Comparison of ENCODE assay signal across 21 mouse cellular contexts in the genomic region with DNA sequence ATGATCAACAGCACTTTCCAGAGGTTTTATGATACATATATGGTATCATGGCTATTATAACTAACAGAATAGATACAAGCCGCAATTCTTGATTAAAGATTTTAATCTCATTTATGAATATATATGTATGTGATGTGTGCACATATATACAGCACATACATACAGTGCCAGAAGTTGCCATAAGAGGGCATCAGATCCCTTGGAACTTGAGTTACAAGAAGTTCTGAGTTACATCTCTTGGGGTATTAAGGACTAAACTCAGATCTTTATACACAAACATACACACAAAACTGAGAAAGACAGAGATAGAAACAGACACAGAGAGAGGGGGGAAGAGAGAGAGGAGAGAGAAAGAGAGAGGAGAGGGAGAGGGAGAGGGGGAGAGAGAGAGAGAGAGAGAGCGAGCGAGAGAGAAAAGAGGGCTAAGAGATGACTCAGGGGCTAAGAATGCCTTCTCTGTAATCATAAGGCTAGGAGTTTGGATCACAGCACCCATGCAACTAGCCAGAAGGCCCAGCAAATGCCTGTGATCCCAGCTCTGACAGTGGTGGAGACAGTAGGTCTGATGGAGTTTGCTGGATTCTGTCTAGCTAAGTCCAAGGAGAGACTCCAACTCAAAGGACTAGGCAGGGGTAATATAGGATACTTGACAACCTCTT. TPM values are rescaled to one million over a fixed set of nuclear protein-coding genes. Genes with fewer than 3 reads are reported as not detected.
DNase-seq lines count a peak whose midpoint lies in the region; ATAC-seq and TF ChIP-seq lines count a peak whose summit lies in the region.
"Had no signal": no experiment of that assay in that cellular context is flagged by ENCODE, and none has a peak within 500 bp of the region (broad histone marks: within the 10 kb centered on the region; RNA-seq: fewer than 3 reads in every experiment).

No protein-coding gene starts in this region.

- H3K27me3 ChIP-seq in forebrain, postnatal 0 days (ENCODE audit: insufficient read depth, low read length): no peaks in the 10 kb centered on the region
- H3K27me3 ChIP-seq in forebrain, embryonic 16.5 days (replicated peaks; ENCODE audit: control insufficient read depth, insufficient read depth, low read length): no peaks in the 10 kb centered on the region
- H3K27me3 ChIP-seq: embryonic facial prominence, embryonic 15.5 days; forebrain, embryonic 15.5 days; heart, embryonic 13.5 days; midbrain, embryonic 12.5 days had no signal

- no peak overlapping the region for H3K4me2 ChIP-seq in forebrain, postnatal 0 days (ENCODE audit: low read depth)
- H3K4me2 ChIP-seq in forebrain, embryonic 16.5 days (ENCODE audit: low read length): no peak overlapping the region
- H3K4me2 ChIP-seq: embryonic facial prominence, embryonic 15.5 days; forebrain, embryonic 15.5 days; heart, embryonic 13.5 days; liver, embryonic 11.5 days; midbrain, embryonic 12.5 days had no signal

- no peak for DNase-seq in forebrain, postnatal 0 days
- DNase-seq in left cerebral cortex, adult 2 months (ENCODE audit: extremely low spot score in 1 of 2, low spot score in 2 of 2): no peak
- no peak for DNase-seq in left cerebral cortex, postnatal 25 days (ENCODE audit: low spot score in 2 of 2)
- DNase-seq in 3T3-L1 (ENCODE audit: low read depth, low spot score): peak; percentile 73
- DNase-seq in NIH3T3 (ENCODE audit: low read depth): peak; percentile 64
- no peak for DNase-seq in right cerebral cortex, adult 2 months (ENCODE audit: low spot score in 2 of 2)
- DNase-seq in left cerebral cortex, postnatal 14 days (ENCODE audit: low spot score in 2 of 2): no peak
- DNase-seq: adrenal gland, adult 2 months; cerebellum, adult 2 months; gastrocnemius, postnatal 14 days; kidney, postnatal 14 days; left cerebral cortex, postnatal 4 days; lung, postnatal 4 days; right cerebral cortex, postnatal 25 days had no signal

- no peak overlapping the region for H3K4me3 ChIP-seq in forebrain, postnatal 0 days (ENCODE audit: low read depth, low read length)
- H3K4me3 ChIP-seq in forebrain, embryonic 16.5 days (replicated peaks; ENCODE audit: low read length): no peak overlapping the region
- H3K4me3 ChIP-seq in left cerebral cortex, adult 2 months: no peak overlapping the region
- H3K4me3 ChIP-seq: embryonic facial prominence, embryonic 15.5 days; forebrain, embryonic 15.5 days; heart, embryonic 13.5 days; midbrain, embryonic 12.5 days had no signal

- intact Hi-C loops in left cerebral cortex, adult 2 months (cut with DNase I): no loop called here
- intact Hi-C loops in left cerebral cortex, postnatal 25 days (cut with DNase I): no loop called here
- intact Hi-C loops in left cerebral cortex, postnatal 14 days (cut with DNase I): loop anchor here (5.0 kb wide), 1 partner anchor 51 kb away; no protein-coding TSS in a partner anchor

- H3K27ac ChIP-seq in forebrain, postnatal 0 days (ENCODE audit: low read depth, low read length): no peak overlapping the region
- H3K27ac ChIP-seq in forebrain, embryonic 16.5 days (ENCODE audit: low read length): no peak overlapping the region
- H3K27ac ChIP-seq in left cerebral cortex, adult 2 months: no peak overlapping the region
- H3K27ac ChIP-seq: embryonic facial prominence, embryonic 15.5 days; forebrain, embryonic 15.5 days; heart, embryonic 13.5 days; midbrain, embryonic 12.5 days had no signal

- no peaks in the 10 kb centered on the region for H3K9me3 ChIP-seq in forebrain, postnatal 0 days (ENCODE audit: low read length)
- no peaks in the 10 kb centered on the region for H3K9me3 ChIP-seq in forebrain, embryonic 16.5 days (ENCODE audit: control insufficient read depth, low read length)
- H3K9me3 ChIP-seq: embryonic facial prominence, embryonic 15.5 days; forebrain, embryonic 15.5 days; heart, embryonic 13.5 days; midbrain, embryonic 12.5 days had no signal

- ATAC-seq in forebrain, postnatal 0 days: no peak; the same call in 1 of the 2 replicates
- ATAC-seq in forebrain, embryonic 16.5 days: no peak
- ATAC-seq: forebrain, embryonic 15.5 days had no signal

- H3K9ac ChIP-seq in forebrain, postnatal 0 days: no peak overlapping the region
- no peak overlapping the region for H3K9ac ChIP-seq in forebrain, embryonic 16.5 days (replicated peaks; ENCODE audit: low read depth, low read length)
- H3K9ac ChIP-seq: embryonic facial prominence, embryonic 15.5 days; forebrain, embryonic 15.5 days; heart, embryonic 13.5 days; midbrain, embryonic 12.5 days had no signal

- 94% methylated on average over 3 of the region's 3 CpGs for WGBS in forebrain, postnatal 0 days
- WGBS in forebrain, embryonic 16.5 days: 98% methylated on average over 3 of the region's 3 CpGs

- peak; percentile 50 for TF ChIP-seq CTCF in forebrain, postnatal 0 days (IDR thresholded peaks at IDR 0.05; ENCODE audit: low read depth)
- peak; percentile 35 for TF ChIP-seq CTCF in left cerebral cortex, adult 2 months (IDR thresholded peaks at IDR 0.05)

- H3K36me3 ChIP-seq in forebrain, postnatal 0 days (ENCODE audit: insufficient read depth): peaks cover 81% of the 10 kb centered on the region
- peaks cover 56% of the 10 kb centered on the region for H3K36me3 ChIP-seq in forebrain, embryonic 16.5 days (ENCODE audit: control insufficient read depth, insufficient read depth)

- no peaks in the 10 kb centered on the region for H3K4me1 ChIP-seq in forebrain, postnatal 0 days (ENCODE audit: insufficient read depth)
- no peaks in the 10 kb centered on the region for H3K4me1 ChIP-seq in forebrain, embryonic 16.5 days (replicated peaks; ENCODE audit: control insufficient read depth, insufficient read depth, low read length)
- H3K4me1 ChIP-seq: embryonic facial prominence, embryonic 15.5 days; forebrain, embryonic 15.5 days; heart, embryonic 13.5 days; midbrain, embryonic 12.5 days had no signal

RNA-seq across cellular contexts. Expression of gene Shisa4, which starts 26.5 kb away (rescaled TPM):
- 80.9 and 98.2 TPM in 2 replicates for total RNA-seq in forebrain, postnatal 0 days (2014; rRNA removed)
- 97.6 and 120 TPM in 2 replicates for polyA plus RNA-seq in forebrain, postnatal 0 days (2015; fragmentation: Nextera tagmentation; extraction: Ambion mirVana)
- 84.9 and 102 TPM in 2 replicates for polyA plus RNA-seq in forebrain, embryonic 16.5 days (2015; fragmentation: Nextera tagmentation; extraction: Ambion mirVana)
- total RNA-seq in left cerebral cortex, adult 2 months (2021): 100 to 1,000 TPM; 172 to 174 TPM
- 100 to 1,000 TPM; 188 to 196 TPM for total RNA-seq in left cerebral cortex, postnatal 25 days (2021)
- total RNA-seq in left cerebral cortex, postnatal 14 days (2021): 100 to 1,000 TPM; 159 to 165 TPM
- total RNA-seq: hematopoietic stem cell, adult 5-6 weeks had no signal

RNA-seq across cellular contexts. Expression of gene Ipo9, which starts 28.7 kb away (rescaled TPM):
- total RNA-seq in forebrain, postnatal 0 days (2014; rRNA removed): 85.2 and 95.0 TPM in 2 replicates
- 53.1 and 76.6 TPM in 2 replicates for polyA plus RNA-seq in forebrain, postnatal 0 days (2015; fragmentation: Nextera tagmentation; extraction: Ambion mirVana)
- 143 and 153 TPM in 2 replicates for polyA plus RNA-seq in forebrain, embryonic 16.5 days (2015; fragmentation: Nextera tagmentation; extraction: Ambion mirVana)
- total RNA-seq in left cerebral cortex, adult 2 months (2021): 100 to 1,000 TPM; 183 to 186 TPM
- 100 to 1,000 TPM; 169 to 173 TPM for total RNA-seq in left cerebral cortex, postnatal 25 days (2021)
- total RNA-seq in left cerebral cortex, postnatal 14 days (2021): 100 to 1,000 TPM; 157 to 162 TPM

Comparison
In these comparisons a context has a peak if more than half of its experiments do, and no peak if none do; other contexts are left out.
1. DNase-seq: peak in 3T3-L1 (single experiment) and NIH3T3 (single experiment); none in forebrain, postnatal 0 days (single experiment), left cerebral cortex, adult 2 months (0 of 2), left cerebral cortex, postnatal 25 days (0 of 2), right cerebral cortex, adult 2 months (0 of 2) and left cerebral cortex, postnatal 14 days (0 of 2).